In the genomic region with DNA sequence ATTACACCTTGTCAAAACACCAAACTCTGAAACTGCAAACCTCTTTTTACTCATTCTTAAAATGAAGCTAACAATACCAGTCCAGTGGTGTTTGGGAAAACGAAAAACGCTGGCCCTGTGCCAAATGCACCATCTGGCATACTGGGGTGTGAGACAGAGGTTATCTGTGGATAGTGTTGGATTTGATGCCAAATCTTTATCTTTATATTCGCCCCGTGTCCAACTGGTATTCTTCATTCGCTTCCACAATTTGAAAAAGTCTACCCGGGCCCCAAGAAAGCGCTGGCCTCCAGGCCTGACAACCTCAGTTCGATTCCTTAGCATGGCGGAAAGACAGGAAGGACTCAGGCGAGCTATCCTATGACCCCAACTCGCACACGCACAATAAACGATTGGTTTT, we compare ENCODE assay signal across 8 mouse cellular contexts. TPM values are rescaled to one million over a fixed set of nuclear protein-coding genes. Genes with fewer than 3 reads are reported as not detected.
DNase-seq lines count a peak whose midpoint lies in the region; ATAC-seq lines count a peak whose summit lies in the region.

No protein-coding gene starts in this region.

- H3K4me2 ChIP-seq in intestine, embryonic 14.5 days (ENCODE audit: low read length) = peak overlapping the region; percentile 76

- H3K36me3 ChIP-seq in intestine, embryonic 14.5 days (ENCODE audit: control insufficient read depth, insufficient read depth, low read length) = no peaks in the 10 kb centered on the region
- H3K36me3 ChIP-seq in midbrain, embryonic 10.5 days = peaks cover 23% of the 10 kb centered on the region

- H3K4me1 ChIP-seq in intestine, embryonic 14.5 days (replicated peaks; ENCODE audit: control insufficient read depth, insufficient read depth, low read length) = peaks cover 11% of the 10 kb centered on the region
- peaks cover 17% of the 10 kb centered on the region for H3K4me1 ChIP-seq in midbrain, embryonic 10.5 days

- H3K27me3 ChIP-seq in intestine, embryonic 14.5 days (replicated peaks; ENCODE audit: control insufficient read depth, insufficient read depth, low read length) = no peaks in the 10 kb centered on the region
- H3K27me3 ChIP-seq in midbrain, embryonic 10.5 days (ENCODE audit: low read depth, poor library complexity, severe bottlenecking) = no peaks in the 10 kb centered on the region

- ATAC-seq in intestine, embryonic 14.5 days (replicated peaks; ENCODE audit: low FRiP score, low TSS enrichment, low read depth) = no peak; the same call in 1 of the 2 replicates

- intact Hi-C loops in gastrocnemius, postnatal 14 days (cut with DNase I; ENCODE audit: low total_unique reads) = no loop called here
- intact Hi-C loops in left cerebral cortex, postnatal 4 days (cut with DNase I) = no loop called here

- H3K9me3 ChIP-seq in intestine, embryonic 14.5 days (ENCODE audit: control insufficient read depth, low read length) = no peaks in the 10 kb centered on the region
- no peaks in the 10 kb centered on the region for H3K9me3 ChIP-seq in midbrain, embryonic 10.5 days (replicated peaks)

- WGBS in intestine, embryonic 14.5 days = under 1% methylated on average over 13 of the region's 13 CpGs
- WGBS in midbrain, embryonic 10.5 days = 4% methylated on average over 13 of the region's 13 CpGs

- H3K4me3 ChIP-seq in intestine, embryonic 14.5 days (ENCODE audit: low read depth, low read length) = peak overlapping the region; percentile 85
- H3K4me3 ChIP-seq in midbrain, embryonic 10.5 days = peak overlapping the region; percentile 99

- H3K9ac ChIP-seq in intestine, embryonic 14.5 days (ENCODE audit: low read length) = peak overlapping the region; percentile 99

- peak overlapping the region; percentile 89 for H3K27ac ChIP-seq in intestine, embryonic 14.5 days (ENCODE audit: low read depth)
- H3K27ac ChIP-seq in midbrain, embryonic 10.5 days (replicated peaks) = peak overlapping the region; percentile 99

- peak; percentile 27 for DNase-seq in gastrocnemius, adult 18-20 months (ENCODE audit: low spot score)
- no peak for DNase-seq in gastrocnemius, postnatal 25 days
- DNase-seq in cerebellum, postnatal 36 days = peak; percentile 60 to 68
- DNase-seq in gastrocnemius, postnatal 14 days = peak; percentile 56
- DNase-seq in intestine, embryonic 14.5 days (ENCODE audit: low spot score) = peak; percentile 78
- peak; percentile 84 for DNase-seq in left cerebral cortex, postnatal 4 days
- peak; percentile 22 for DNase-seq in midbrain, embryonic 10.5 days (ENCODE audit: low spot score)
- peak; percentile 18 for DNase-seq in skeletal muscle tissue, adult 2 months (ENCODE audit: low read depth, low spot score)

RNA-seq across cellular contexts. Expression of gene Kdm1a, which starts 1.0 kb away (rescaled TPM):
- 10 to 100 TPM; 17.9 TPM for total RNA-seq in gastrocnemius, adult 18-20 months (2021)
- 10 to 100 TPM; 16.8 to 18.0 TPM for total RNA-seq in gastrocnemius, postnatal 25 days (2021)
- 10 to 100 TPM; 20.4 to 21.0 TPM for total RNA-seq in gastrocnemius, postnatal 14 days (2021)
- 52.8 and 54.8 TPM in 2 replicates for polyA plus RNA-seq in intestine, embryonic 14.5 days (2014; fragmentation: Nextera tagmentation; extraction: Ambion mirVana)
- 100 to 1,000 TPM; 194 to 205 TPM for total RNA-seq in left cerebral cortex, postnatal 4 days (2021)
- polyA plus RNA-seq in midbrain, embryonic 10.5 days (2016; fragmentation: Nextera tagmentation; extraction: Ambion mirVana) = 51.4 and 55.2 TPM in 2 replicates

RNA-seq across cellular contexts. Expression of gene Tex46, which starts 8.8 kb away (rescaled TPM):
- total RNA-seq in gastrocnemius, adult 18-20 months (2021) = not detected
- total RNA-seq in gastrocnemius, postnatal 25 days (2021) = not detected
- total RNA-seq in gastrocnemius, postnatal 14 days (2021) = not detected
- polyA plus RNA-seq in intestine, embryonic 14.5 days (2014; fragmentation: Nextera tagmentation; extraction: Ambion mirVana) = not detected in 2 replicates
- not detected for total RNA-seq in left cerebral cortex, postnatal 4 days (2021)
- not detected in 2 replicates for polyA plus RNA-seq in midbrain, embryonic 10.5 days (2016; fragmentation: Nextera tagmentation; extraction: Ambion mirVana)

RNA-seq across cellular contexts. Expression of gene Lactbl1, which starts 20.9 kb away (rescaled TPM):
- total RNA-seq in gastrocnemius, adult 18-20 months (2021) = not detected
- total RNA-seq in gastrocnemius, postnatal 25 days (2021) = not detected
- not detected for total RNA-seq in gastrocnemius, postnatal 14 days (2021)
- not detected in 2 replicates for polyA plus RNA-seq in intestine, embryonic 14.5 days (2014; fragmentation: Nextera tagmentation; extraction: Ambion mirVana)
- total RNA-seq in left cerebral cortex, postnatal 4 days (2021) = under 1 TPM in 1 of 2 experiments, not detected in 1; 0.12 TPM
- 0.06 TPM in 1 of 2 replicates, not detected in the other for polyA plus RNA-seq in midbrain, embryonic 10.5 days (2016; fragmentation: Nextera tagmentation; extraction: Ambion mirVana)

Comparison
In these comparisons a context has a peak if more than half of its experiments do, and no peak if none do; other contexts are left out.
1. RNA of gene Kdm1a, which starts 1.0 kb away (total RNA-seq): 194 to 205 TPM in left cerebral cortex, postnatal 4 days; 20.4 to 21.0 TPM in gastrocnemius, postnatal 14 days, 16.8 to 18.0 TPM in gastrocnemius, postnatal 25 days and 17.9 TPM in gastrocnemius, adult 18-20 months; every median in the first group is over 4 times any median in the second.